Mouse (Mus musculus) embryonic facial prominence, embryonic 13.5 days (tissue): ENCODE measurements at regions not wholly inside any gene's neighbourhood (a gene's known extent, or its start where the extent isn't known, plus 50 kb on each side); places are given as distances from the start of the nearest gene placed in this dataset.

Experiments
- ATAC-seq: fragments of 200-750 bp; cut with Nextera tagmentation; 2 replicates; pipeline ENCODE4 v1.8.0; 2017; ENCODE audit warnings: low read depth; ENCODE audit not compliant: insufficient number of reproducible peaks, insufficient read depth, low FRiP score, low TSS enrichment
- H3K27ac ChIP-seq: fragments of 300-500 bp; sonication (generic); 2 replicates; pipeline ENCODE4 v1.5.1; 2015; ENCODE audit warnings: moderate library complexity, mild to moderate bottlenecking, inconsistent platforms
- H3K27me3 ChIP-seq: fragments of 300-500 bp; sonication (generic); 2 replicates; pipeline ENCODE4 v1.6.1; 2015; ENCODE audit warnings: mild to moderate bottlenecking, inconsistent platforms
- H3K36me3 ChIP-seq: fragments of 300-500 bp; sonication (generic); 2 replicates; pipeline ENCODE4 v1.6.1; 2015; ENCODE audit warnings: mild to moderate bottlenecking, inconsistent platforms
- H3K4me1 ChIP-seq: fragments of 300-500 bp; sonication (generic); 2 replicates; pipeline ENCODE4 v1.6.1; 2015; ENCODE audit warnings: inconsistent platforms
- H3K4me2 ChIP-seq: fragments of 300-500 bp; sonication (generic); 2 replicates; pipeline ENCODE4 v1.6.1; 2015; ENCODE audit warnings: moderate library complexity, mild to moderate bottlenecking, inconsistent platforms
- H3K4me3 ChIP-seq: fragments of 300-500 bp; sonication (generic); 2 replicates; pipeline ENCODE4 v1.5.1; 2015; ENCODE audit warnings: mild to moderate bottlenecking, inconsistent platforms
- H3K9ac ChIP-seq: fragments of 300-500 bp; sonication (generic); 2 replicates; pipeline ENCODE4 v1.6.1; 2015; ENCODE audit warnings: mild to moderate bottlenecking, inconsistent platforms
- H3K9me3 ChIP-seq: fragments of 300-500 bp; sonication (generic); 2 replicates; pipeline ENCODE4 v1.6.1; 2016; ENCODE audit warnings: inconsistent platforms
- WGBS: fragments of 180-500 bp; shearing (Covaris S2); methylation state at CpG from one replicate; pipeline ENCODE4 v1.1.7; 2015; ENCODE audit warnings: mixed read lengths; 5-methylcytosine and 5-hydroxymethylcytosine counted together

DNA sequence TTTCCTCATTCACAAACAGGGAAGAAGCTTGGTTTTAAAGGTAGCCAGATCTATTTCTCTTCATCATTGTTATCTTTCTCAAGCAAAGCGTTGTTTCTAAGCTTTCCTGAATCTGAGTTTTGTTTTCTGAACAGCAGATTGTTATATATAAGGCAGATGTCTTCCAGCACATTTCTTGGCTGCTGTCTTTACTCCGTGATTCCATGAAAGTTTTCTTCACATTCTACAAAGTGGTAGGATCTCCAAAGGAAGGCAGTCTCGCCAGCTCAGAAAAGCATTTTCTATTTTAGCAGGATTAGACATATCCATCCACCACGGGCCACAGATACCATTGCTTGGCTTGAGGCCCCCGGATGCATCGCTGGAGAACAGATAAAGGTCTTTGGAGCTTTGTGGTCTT is 171.2 kb upstream of the Gdnf start:
- H3K27me3 ChIP-seq = 0 out of 2 replicates have a peak, but pooled peaks cover 8% of the 10 kb centered on the region
- H3K4me3 ChIP-seq = no peak overlapping the region
- H3K36me3 ChIP-seq = no peaks in the 10 kb centered on the region
- H3K4me1 ChIP-seq = 0 out of 2 replicates have a peak, but pooled peaks cover 6% of the 10 kb centered on the region
- H3K9me3 ChIP-seq = no peaks in the 10 kb centered on the region
- no peak overlapping the region for H3K9ac ChIP-seq
- no peak for ATAC-seq
- no peak overlapping the region for H3K27ac ChIP-seq
- no peak overlapping the region for H3K4me2 ChIP-seq
- WGBS = 70% methylated on average over 6 of the region's 6 CpGs

DNA sequence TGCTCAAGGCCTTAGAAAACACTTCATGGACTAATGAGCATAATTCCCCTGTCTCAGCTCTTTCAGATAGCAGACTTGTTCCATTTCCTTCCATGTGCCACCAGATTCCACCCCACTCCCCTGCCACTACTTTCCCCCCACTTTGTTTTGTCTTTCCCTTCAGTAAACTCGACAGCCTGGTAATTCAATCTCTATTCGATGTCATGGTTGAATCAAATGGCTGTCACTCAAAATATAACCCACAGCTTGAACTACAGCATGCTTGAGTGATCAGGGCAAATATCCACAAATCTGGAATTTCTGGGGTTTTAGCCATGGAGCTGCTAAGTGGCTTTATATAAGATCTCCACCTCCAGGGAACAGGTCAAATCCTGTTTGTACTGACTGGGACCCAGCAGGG is 168.6 kb upstream of the Gdnf start:
- Histone ChIP-seq H3K9ac (no peak overlapping the region), H3K36me3 (no peaks in the 10 kb centered on the region), H3K4me1 (0 out of 2 replicates have a peak, but pooled peaks cover 6% of the 10 kb centered on the region), H3K4me2 (no peak overlapping the region), H3K4me3 (no peak overlapping the region), H3K9me3 (no peaks in the 10 kb centered on the region), H3K27ac (no peak overlapping the region), H3K27me3 (peaks cover 6% of the 10 kb centered on the region)
- 20% methylated on average over 2 of the region's 2 CpGs for WGBS
- ATAC-seq = no peak

DNA sequence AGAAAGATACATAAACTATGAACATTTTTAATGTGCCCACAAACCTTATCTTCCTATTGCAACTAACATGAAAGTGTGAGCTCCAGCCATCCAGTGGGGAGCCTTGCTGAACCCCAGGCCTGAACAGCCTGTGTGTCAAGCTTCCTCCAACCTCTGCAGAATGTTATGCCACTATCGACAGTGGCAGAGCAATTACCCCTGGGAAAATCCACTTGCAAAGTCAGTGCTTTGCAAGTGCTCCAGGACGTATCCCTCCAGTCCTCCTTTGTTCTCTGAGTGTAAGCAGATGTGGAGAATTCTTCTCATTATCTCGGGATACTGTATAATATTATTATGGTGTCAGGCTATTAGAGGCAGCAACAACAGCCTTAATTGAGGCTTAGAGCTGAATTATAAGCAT is 159.9 kb upstream of the Gdnf start:
- Histone ChIP-seq H3K4me2 (no peak overlapping the region), H3K27ac (no peak overlapping the region), H3K4me3 (no peak overlapping the region), H3K36me3 (no peaks in the 10 kb centered on the region), H3K27me3 (peaks cover 19% of the 10 kb centered on the region), H3K9me3 (no peaks in the 10 kb centered on the region), H3K4me1 (peaks cover 15% of the 10 kb centered on the region), H3K9ac (no peak overlapping the region)
- WGBS = 10% methylated on average over 3 of the region's 3 CpGs
- no peak for ATAC-seq

DNA sequence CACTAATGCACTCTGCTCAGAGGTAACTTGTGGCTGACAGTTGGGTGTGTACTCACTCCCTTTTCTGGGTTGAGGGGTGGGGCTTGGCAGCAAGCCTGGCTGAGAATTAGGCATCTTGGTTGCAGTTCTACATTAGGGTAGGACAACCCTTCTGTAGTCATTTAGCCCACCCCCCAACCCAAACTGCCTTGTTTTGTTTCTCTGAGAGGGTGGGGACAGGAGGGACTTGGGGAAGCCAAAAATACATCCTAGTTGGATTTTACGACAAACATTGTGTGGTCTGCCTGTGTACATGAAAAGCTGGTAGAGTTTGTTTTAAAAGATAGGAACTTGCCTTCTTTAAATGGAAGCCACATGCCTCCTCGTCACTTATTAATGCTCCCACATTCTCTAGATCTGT is 146.8 kb upstream of the Gdnf start:
- peaks cover 16% of the 10 kb centered on the region for H3K27me3 ChIP-seq
- H3K4me2 ChIP-seq = no peak overlapping the region
- no peak overlapping the region for H3K4me3 ChIP-seq
- no peak overlapping the region for H3K9ac ChIP-seq
- no peaks in the 10 kb centered on the region for H3K9me3 ChIP-seq
- H3K4me1 ChIP-seq = peaks cover 2% of the 10 kb centered on the region; the same call in 1 of the 2 replicates
- no peaks in the 10 kb centered on the region for H3K36me3 ChIP-seq
- WGBS = 28% methylated on average over 2 of the region's 2 CpGs
- no peak overlapping the region for H3K27ac ChIP-seq
- ATAC-seq = 0 out of 2 replicates have a peak, but pooled peaks have one; percentile 52

DNA sequence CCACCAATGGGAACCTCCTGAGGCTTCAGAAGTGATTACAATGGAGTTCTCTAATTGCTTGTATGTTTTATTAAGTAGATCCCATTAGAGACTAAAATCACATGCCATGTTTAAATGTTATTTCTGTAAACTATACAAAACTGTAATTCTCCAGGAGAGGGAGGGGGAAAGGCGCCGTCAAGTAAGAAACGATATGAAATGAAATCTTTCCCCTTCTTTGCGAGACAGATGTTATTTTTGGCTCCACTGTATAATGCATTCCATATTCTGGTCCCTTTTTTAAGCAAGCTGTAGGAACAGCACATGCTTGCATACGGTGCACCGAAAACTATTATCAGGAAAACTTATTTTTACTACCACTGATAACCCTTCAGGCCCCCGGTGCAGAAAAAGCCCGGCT is 141.0 kb upstream of the Gdnf start:
- Histone ChIP-seq H3K4me2 (peak overlapping the region; percentile 22), H3K4me1 (peaks cover 6% of the 10 kb centered on the region; the same call in 1 of the 2 replicates), H3K27ac (no peak overlapping the region), H3K9ac (no peak overlapping the region), H3K36me3 (no peaks in the 10 kb centered on the region), H3K4me3 (no peak overlapping the region), H3K9me3 (no peaks in the 10 kb centered on the region), H3K27me3 (peaks cover 23% of the 10 kb centered on the region)
- WGBS = 32% methylated on average over 8 of the region's 8 CpGs
- ATAC-seq = no peak

DNA sequence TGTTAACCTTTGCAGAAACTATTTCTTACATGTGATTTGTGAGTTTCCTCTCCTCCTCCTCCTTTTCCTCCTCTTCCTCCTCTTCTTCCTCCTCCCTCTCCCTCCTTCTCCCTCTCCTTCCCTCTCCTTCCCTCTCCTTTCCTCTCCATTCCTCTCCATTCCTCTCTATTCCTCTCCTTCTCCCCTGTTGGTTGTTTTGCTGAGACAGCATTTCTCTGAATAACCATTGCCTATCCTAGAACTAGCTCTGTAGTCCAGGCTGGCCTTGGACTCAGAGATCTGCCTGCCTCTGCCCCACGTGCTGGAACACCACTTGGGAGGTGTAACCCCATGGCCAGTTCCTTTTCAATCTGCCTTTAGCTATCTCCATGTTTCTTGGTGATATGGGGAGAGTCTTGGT is 133.7 kb upstream of the Gdnf start:
- no peak overlapping the region for H3K4me2 ChIP-seq
- no peaks in the 10 kb centered on the region for H3K4me1 ChIP-seq
- no peaks in the 10 kb centered on the region for H3K9me3 ChIP-seq
- no peak for ATAC-seq
- no peaks in the 10 kb centered on the region for H3K36me3 ChIP-seq
- no peak overlapping the region for H3K4me3 ChIP-seq
- H3K27me3 ChIP-seq = peaks cover 3% of the 10 kb centered on the region; the same call in 1 of the 2 replicates
- no peak overlapping the region for H3K27ac ChIP-seq
- no peak overlapping the region for H3K9ac ChIP-seq
- WGBS = 63% methylated on average over 1 of the region's 1 CpGs

DNA sequence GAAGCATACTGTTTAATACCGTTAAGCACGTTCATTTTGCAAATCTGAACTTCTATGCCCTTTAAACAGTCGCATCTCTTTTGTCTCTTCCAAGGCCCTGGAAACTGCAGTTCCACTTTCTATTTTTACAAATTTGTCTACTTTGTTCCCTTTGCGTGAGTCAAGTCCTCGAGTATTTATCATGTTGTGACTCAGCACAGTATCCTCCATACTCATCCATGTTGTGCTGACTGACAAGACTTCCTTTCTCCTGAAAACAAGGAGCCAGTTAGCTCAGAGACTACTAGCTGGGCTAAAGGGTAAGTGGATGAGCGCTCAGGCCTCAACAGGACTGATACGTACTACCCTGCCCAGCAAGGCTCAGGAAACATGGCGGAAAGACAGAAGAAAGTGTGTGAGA is 131.9 kb upstream of the Gdnf start:
- Histone ChIP-seq H3K4me3 (no peak overlapping the region), H3K9ac (no peak overlapping the region), H3K27me3 (no peaks in the 10 kb centered on the region), H3K4me1 (no peaks in the 10 kb centered on the region), H3K9me3 (no peaks in the 10 kb centered on the region), H3K4me2 (no peak overlapping the region), H3K27ac (no peak overlapping the region), H3K36me3 (no peaks in the 10 kb centered on the region)
- ATAC-seq = no peak
- 92% methylated on average over 8 of the region's 8 CpGs for WGBS

DNA sequence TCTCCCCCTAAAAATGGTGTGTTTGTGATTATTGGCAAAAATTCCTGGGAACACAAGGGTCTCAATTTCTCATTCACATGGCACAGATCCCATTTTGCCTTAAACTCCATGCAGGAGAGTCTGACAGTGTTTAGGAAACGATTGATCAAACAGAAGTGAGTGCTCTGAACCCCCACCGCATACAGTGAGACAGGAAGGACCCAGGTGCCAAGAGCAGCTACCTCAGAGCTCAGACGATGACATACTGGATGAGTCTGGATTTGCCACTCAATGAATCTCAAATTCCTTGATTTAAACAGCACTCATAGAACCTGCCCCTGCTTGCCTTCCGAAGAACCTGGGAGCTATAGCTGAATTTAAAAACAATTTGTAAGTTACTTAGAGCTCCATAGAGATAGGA is 129.6 kb upstream of the Gdnf start:
- H3K9me3 ChIP-seq = no peaks in the 10 kb centered on the region
- no peak overlapping the region for H3K27ac ChIP-seq
- H3K4me2 ChIP-seq = no peak overlapping the region
- ATAC-seq = no peak
- H3K27me3 ChIP-seq = no peaks in the 10 kb centered on the region
- no peaks in the 10 kb centered on the region for H3K4me1 ChIP-seq
- no peaks in the 10 kb centered on the region for H3K36me3 ChIP-seq
- no peak overlapping the region for H3K4me3 ChIP-seq
- H3K9ac ChIP-seq = no peak overlapping the region
- 61% methylated on average over 4 of the region's 4 CpGs for WGBS

DNA sequence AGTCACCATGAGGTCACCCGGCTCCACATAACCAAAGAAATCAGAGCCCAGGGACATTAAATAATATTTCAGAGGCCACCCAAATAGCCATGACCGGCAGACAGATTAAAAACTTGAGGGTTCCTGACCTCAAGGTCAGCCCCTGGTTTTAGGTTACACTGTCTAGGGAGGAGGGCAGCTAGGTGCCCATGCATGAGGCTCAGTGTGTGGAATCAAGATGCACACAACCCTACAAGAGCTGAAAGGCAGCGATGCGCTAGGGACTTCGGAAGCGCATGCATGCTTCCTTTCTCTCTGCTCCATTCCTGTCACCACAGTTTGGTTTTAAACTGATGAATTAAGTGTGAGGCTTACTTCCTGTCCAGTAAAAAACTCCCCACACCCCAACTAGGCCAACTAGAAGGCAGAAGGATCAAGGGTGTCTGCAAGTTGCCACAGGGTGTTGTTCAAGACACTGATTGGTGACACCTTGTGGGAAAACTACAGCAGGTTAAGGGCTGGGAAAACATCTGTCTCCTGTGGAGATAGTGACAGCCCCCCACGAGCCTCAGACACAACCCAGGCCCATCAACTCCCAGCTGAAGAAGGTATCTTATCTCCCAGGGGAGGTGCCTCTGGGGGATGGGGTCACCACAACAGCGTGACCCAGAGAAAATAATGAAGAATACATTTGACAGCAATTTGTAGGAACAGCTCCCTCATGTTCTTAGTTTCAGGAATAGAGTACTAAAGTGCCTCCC is 127.2 kb upstream of the Gdnf start:
- H3K4me1 ChIP-seq = no peaks in the 10 kb centered on the region
- H3K4me3 ChIP-seq = no peak overlapping the region
- no peaks in the 10 kb centered on the region for H3K9me3 ChIP-seq
- no peak for ATAC-seq
- 47% methylated on average over 8 of the region's 8 CpGs for WGBS
- no peaks in the 10 kb centered on the region for H3K27me3 ChIP-seq
- no peak overlapping the region for H3K4me2 ChIP-seq
- no peak overlapping the region for H3K9ac ChIP-seq
- no peak overlapping the region for H3K27ac ChIP-seq
- no peaks in the 10 kb centered on the region for H3K36me3 ChIP-seq

DNA sequence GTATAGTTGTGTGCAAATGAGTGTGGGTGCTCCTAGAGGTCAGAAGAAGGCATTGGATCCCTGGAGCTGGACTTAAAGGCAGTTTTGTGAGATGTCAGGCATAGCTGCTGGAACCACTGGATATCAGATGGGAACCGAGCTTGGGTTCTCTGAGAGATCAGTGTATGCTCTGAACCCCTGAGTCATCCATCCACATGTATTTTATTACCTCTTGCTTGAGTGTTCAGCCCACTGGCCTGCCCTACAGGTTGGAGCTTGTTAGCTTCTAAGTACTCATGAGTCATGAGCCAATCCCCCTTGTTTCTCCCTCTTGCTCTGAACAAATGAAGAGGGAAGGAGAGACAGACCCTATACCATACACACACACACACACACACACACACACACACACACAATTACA is 119.4 kb upstream of the Gdnf start:
- ATAC-seq = no peak
- H3K9ac ChIP-seq = no peak overlapping the region
- H3K4me3 ChIP-seq = no peak overlapping the region
- no peaks in the 10 kb centered on the region for H3K9me3 ChIP-seq
- H3K27me3 ChIP-seq = 0 out of 2 replicates have a peak, but pooled peaks cover 2% of the 10 kb centered on the region
- WGBS = 62% methylated on average over 1 of the region's 1 CpGs
- no peak overlapping the region for H3K27ac ChIP-seq
- no peaks in the 10 kb centered on the region for H3K36me3 ChIP-seq
- H3K4me2 ChIP-seq = no peak overlapping the region
- H3K4me1 ChIP-seq = no peaks in the 10 kb centered on the region

DNA sequence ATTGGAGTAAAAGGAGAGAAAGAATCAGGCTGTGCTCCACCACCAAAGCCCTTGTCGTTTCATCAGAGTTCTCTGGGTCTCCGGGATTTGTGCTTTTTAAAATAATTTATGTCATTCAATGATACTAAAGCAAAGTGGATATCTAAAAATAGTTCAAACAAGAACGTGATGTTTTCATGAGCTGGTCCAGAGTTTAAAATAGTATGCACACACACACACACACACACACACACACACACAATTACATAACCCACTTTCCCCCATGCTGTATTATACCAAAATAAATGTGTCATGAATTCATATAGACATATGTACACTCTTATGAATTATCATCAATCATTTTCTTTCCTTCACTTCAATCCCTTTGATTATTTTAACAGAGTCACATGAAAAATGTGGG is 118.5 kb upstream of the Gdnf start:
- Histone ChIP-seq H3K27ac (no peak overlapping the region), H3K36me3 (no peaks in the 10 kb centered on the region), H3K4me1 (no peaks in the 10 kb centered on the region), H3K4me3 (no peak overlapping the region), H3K4me2 (no peak overlapping the region), H3K9ac (no peak overlapping the region), H3K9me3 (no peaks in the 10 kb centered on the region), H3K27me3 (0 out of 2 replicates have a peak, but pooled peaks cover 2% of the 10 kb centered on the region)
- ATAC-seq = no peak
- WGBS = 76% methylated on average over 3 of the region's 3 CpGs

DNA sequence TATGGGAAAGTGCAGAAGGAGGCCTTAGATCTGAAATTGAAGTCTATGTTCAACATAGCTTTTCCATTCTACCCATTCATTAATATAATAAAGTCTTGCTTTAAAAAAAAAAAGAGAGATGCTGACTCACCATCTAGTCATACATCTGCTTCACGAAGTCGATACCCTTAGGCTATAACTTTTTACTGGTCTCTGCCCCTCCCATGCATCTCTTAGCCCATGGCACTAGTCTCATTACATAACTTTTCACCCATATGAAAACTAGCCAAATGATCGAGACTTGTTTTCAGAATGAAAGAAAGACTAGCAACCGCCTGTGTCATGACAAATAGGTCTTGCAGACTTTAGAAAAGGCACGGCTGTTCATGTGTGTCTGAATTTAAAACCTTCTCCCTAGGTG is 116.6 kb upstream of the Gdnf start:
- 82% methylated on average over 5 of the region's 5 CpGs for WGBS
- no peak for ATAC-seq
- no peaks in the 10 kb centered on the region for H3K9me3 ChIP-seq

More for the DNA sequence above, 116.6 kb upstream of the Gdnf start:
- H3K9ac ChIP-seq = no peak overlapping the region
- no peak overlapping the region for H3K4me2 ChIP-seq
- H3K27ac ChIP-seq = no peak overlapping the region
- no peak overlapping the region for H3K4me3 ChIP-seq
- H3K36me3 ChIP-seq = no peaks in the 10 kb centered on the region
- 0 out of 2 replicates have a peak, but pooled peaks cover 2% of the 10 kb centered on the region for H3K27me3 ChIP-seq
- H3K4me1 ChIP-seq = no peaks in the 10 kb centered on the region
